Mouse (Mus musculus): ENCODE measurements around the gene Slc40a1.

DNA sequence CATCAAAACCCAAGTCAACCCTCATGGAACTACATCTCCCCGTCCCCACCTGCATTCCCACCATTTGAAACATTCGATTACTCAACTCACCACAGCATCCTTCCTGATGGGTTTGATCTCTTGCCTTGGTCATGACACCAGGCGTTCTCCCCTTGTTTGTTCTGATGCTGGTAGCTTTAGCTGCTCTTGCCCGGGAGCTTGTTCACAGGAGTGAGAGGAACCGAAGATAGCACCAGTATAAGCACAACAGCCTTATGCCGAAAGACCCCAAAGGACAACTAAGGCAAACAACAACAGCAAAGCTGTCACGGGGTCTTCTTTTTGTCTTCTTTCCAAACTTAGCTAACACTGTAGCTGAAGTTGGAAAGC lies 1.2 kb downstream of the Slc40a1 start:
- TF ChIP-seq POLR2A (IDR thresholded peaks at IDR 0.05; ENCODE audit: low read depth, low read length) (no peak), CTCF (IDR thresholded peaks at IDR 0.05; ENCODE audit: extremely low read depth, insufficient read depth, insufficient read length, insufficient replicate concordance) (no peak)

All from spleen, adult 2 months (tissue).